In genomic region chr3:90555954-90556353, GRCm38 (mm10) we compare ENCODE assay signal across 11 mouse cellular contexts. TPM values are rescaled to one million over a fixed set of nuclear protein-coding genes. Genes with fewer than 3 reads are reported as not detected.
A peak's percentile ranks its signal among the peaks of the same experiment; 100 is the strongest.
DNase-seq lines count a peak whose midpoint lies in the region; ATAC-seq and TF ChIP-seq lines count a peak whose summit lies in the region.
"Had no signal": no experiment of that assay in that cellular context is flagged by ENCODE, and none has a peak within 500 bp of the region (broad histone marks: within the 10 kb centered on the region; RNA-seq: fewer than 3 reads in every experiment).

No protein-coding gene starts in this region.

- peak; percentile 14 for DNase-seq in embryo, embryonic 10.5 days (ENCODE audit: low spot score)
- no peak for DNase-seq in embryo, embryonic 9.5 days (ENCODE audit: extremely low spot score)
- DNase-seq in right cerebral cortex, adult 2 months (ENCODE audit: low spot score in 2 of 2): peak; percentile 21 to 30
- no peak for DNase-seq in right cerebral cortex, postnatal 4 days
- peak in 1 of 2 experiments; percentile 32 for DNase-seq in left cerebral cortex, adult 2 months (ENCODE audit: extremely low spot score in 1 of 2, low spot score in 2 of 2)
- DNase-seq in telencephalon, adult 2 months (ENCODE audit: low read depth, low spot score): peak; percentile 28
- no peak for DNase-seq in thymus, adult 2 months

- no peaks in the 10 kb centered on the region for H3K27me3 ChIP-seq in thymus, adult 2 months (ENCODE audit: control insufficient read depth, insufficient read depth, low read length)
- H3K27me3 ChIP-seq: stomach, embryonic 15.5 days had no signal

- no peak for ATAC-seq in megakaryocyte progenitor cell, adult 5-6 weeks (replicated peaks; ENCODE audit: poor library complexity)

- H3K27ac ChIP-seq in left cerebral cortex, adult 2 months: peak overlapping the region; percentile 47; the same call in 1 of the 2 replicates
- no peak overlapping the region for H3K27ac ChIP-seq in thymus, adult 2 months (ENCODE audit: control insufficient read depth, insufficient read depth, low read length)
- H3K27ac ChIP-seq: stomach, embryonic 15.5 days had no signal

- no peaks in the 10 kb centered on the region for H3K36me3 ChIP-seq in thymus, adult 2 months (ENCODE audit: control insufficient read depth, insufficient read depth, low read length)
- H3K36me3 ChIP-seq: stomach, embryonic 15.5 days had no signal

- H3K4me1 ChIP-seq in thymus, adult 2 months (replicated peaks; ENCODE audit: control insufficient read depth, insufficient read depth, low read length): no peaks in the 10 kb centered on the region
- H3K4me1 ChIP-seq: stomach, embryonic 15.5 days had no signal

- TF ChIP-seq POLR2A in thymus, adult 2 months (IDR thresholded peaks at IDR 0.05; ENCODE audit: control insufficient read depth, extremely low read depth, insufficient read depth, low read length, poor library complexity): no peak

- intact Hi-C loops in left cerebral cortex, adult 2 months (cut with DNase I): no loop called here

- TF ChIP-seq CTCF in left cerebral cortex, adult 2 months (IDR thresholded peaks at IDR 0.05): no peak
- TF ChIP-seq CTCF in thymus, adult 2 months (IDR thresholded peaks at IDR 0.05; ENCODE audit: borderline replicate concordance, control insufficient read depth, extremely low read depth, insufficient read depth, low read length, poor library complexity): no peak

- no peak overlapping the region for H3K4me3 ChIP-seq in left cerebral cortex, adult 2 months
- no peak overlapping the region for H3K4me3 ChIP-seq in thymus, adult 2 months (ENCODE audit: control insufficient read depth, insufficient read depth, low read length)
- H3K4me3 ChIP-seq: stomach, embryonic 15.5 days had no signal

- WGBS in thymus, adult 2 months: 87% methylated on average over 5 of the region's 5 CpGs

RNA-seq across cellular contexts. Expression of gene S100a3, which starts 4.4 kb away (rescaled TPM):
- total RNA-seq in left cerebral cortex, adult 2 months (2021): under 1 TPM; 0.56 to 0.81 TPM
- not detected in 2 replicates for total RNA-seq in megakaryocyte progenitor cell, adult 5-6 weeks (2015)
- total RNA-seq in megakaryocyte progenitor cell, adult 5-6 weeks (2017): not detected in 2 replicates
- 7.4 and 14.0 TPM in 2 replicates for polyA plus RNA-seq in thymus, adult 2 months (2012; rRNA removed)
- polyA plus RNA-seq: liver, embryonic 16.5 days had no signal

RNA-seq across cellular contexts. Expression of gene S100a16, which starts 18.9 kb away (rescaled TPM):
- 10 to 100 TPM; 60.2 to 70.1 TPM for total RNA-seq in left cerebral cortex, adult 2 months (2021)
- total RNA-seq in megakaryocyte progenitor cell, adult 5-6 weeks (2015): 1.0 TPM in 1 of 2 replicates, not detected in the other
- total RNA-seq in megakaryocyte progenitor cell, adult 5-6 weeks (2017): not detected in 2 replicates
- 45.4 and 69.6 TPM in 2 replicates for polyA plus RNA-seq in thymus, adult 2 months (2012; rRNA removed)

RNA-seq across cellular contexts. Expression of gene S100a14, which starts 29.3 kb away (rescaled TPM):
- total RNA-seq in left cerebral cortex, adult 2 months (2021): under 1 TPM in 1 of 2 experiments, not detected in 1; 0.34 TPM
- not detected in 2 replicates for total RNA-seq in megakaryocyte progenitor cell, adult 5-6 weeks (2015)
- total RNA-seq in megakaryocyte progenitor cell, adult 5-6 weeks (2017): 0.33 TPM in 1 of 2 replicates, not detected in the other
- polyA plus RNA-seq in thymus, adult 2 months (2012; rRNA removed): 8.7 and 11.3 TPM in 2 replicates
- polyA plus RNA-seq: liver, embryonic 16.5 days had no signal

RNA-seq across cellular contexts. Expression of gene S100a2, which starts 34.1 kb away (rescaled TPM):
- not detected for total RNA-seq in left cerebral cortex, adult 2 months (2021)
- not detected in 2 replicates for total RNA-seq in megakaryocyte progenitor cell, adult 5-6 weeks (2015)
- not detected in 2 replicates for total RNA-seq in megakaryocyte progenitor cell, adult 5-6 weeks (2017)
- not detected in 2 replicates for polyA plus RNA-seq in thymus, adult 2 months (2012; rRNA removed)
- polyA plus RNA-seq: heart, embryonic 16.5 days; liver, embryonic 16.5 days; stomach, embryonic 15.5 days had no signal

RNA-seq across cellular contexts. Expression of gene S100a13, which starts 41.7 kb away (rescaled TPM):
- total RNA-seq in left cerebral cortex, adult 2 months (2021): 10 to 100 TPM; 15.4 to 18.1 TPM
- 49.3 and 59.5 TPM in 2 replicates for total RNA-seq in megakaryocyte progenitor cell, adult 5-6 weeks (2015)
- total RNA-seq in megakaryocyte progenitor cell, adult 5-6 weeks (2017): 84.2 and 96.0 TPM in 2 replicates
- polyA plus RNA-seq in thymus, adult 2 months (2012; rRNA removed): 59.1 and 83.0 TPM in 2 replicates

Comparison
In these comparisons a context has a peak if more than half of its experiments do, and no peak if none do; other contexts are left out.
1. DNase-seq: peak in embryo, embryonic 10.5 days (single experiment), right cerebral cortex, adult 2 months (2 of 2) and telencephalon, adult 2 months (single experiment); none in embryo, embryonic 9.5 days (single experiment), right cerebral cortex, postnatal 4 days (single experiment) and thymus, adult 2 months (single experiment).
2. RNA of gene S100a16, which starts 18.9 kb away (total RNA-seq): 60.2 to 70.1 TPM in left cerebral cortex, adult 2 months; 1.0 TPM in megakaryocyte progenitor cell, adult 5-6 weeks; every median in the first group is over 10 times any median in the second.